Mouse (Mus musculus): ENCODE results near the gene Oas3.

DNA sequence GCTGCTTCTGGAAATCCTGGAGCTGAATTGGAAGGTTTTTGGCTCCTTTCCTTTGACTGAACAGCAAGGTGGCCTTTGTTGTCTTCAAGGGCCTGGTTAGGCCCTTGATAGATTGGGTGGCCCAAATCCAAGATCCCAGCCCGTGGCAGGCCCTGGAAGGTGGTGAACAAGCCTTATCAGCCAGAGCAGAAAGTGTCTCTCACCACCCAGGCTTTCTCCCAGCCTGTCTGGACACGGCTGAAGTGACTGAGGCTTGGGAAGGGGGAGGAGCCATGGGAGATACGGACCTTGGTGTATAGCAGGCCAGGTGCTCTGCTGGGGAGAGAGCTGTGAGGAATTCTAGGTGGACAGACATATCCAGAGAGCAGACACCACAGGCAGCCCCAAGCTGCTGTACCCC is 8.1 kb downstream of the Oas3 start:
- TF ChIP-seq POLR2A (IDR thresholded peaks at IDR 0.05; ENCODE audit: borderline replicate concordance, insufficient read depth, low read length) (no peak), CTCF (IDR thresholded peaks at IDR 0.05; ENCODE audit: borderline replicate concordance, insufficient read depth, low read depth, low read length) (no peak)
